Mouse (Mus musculus) CH12.LX (cell line): ENCODE data around the gene Stub1. TPM values are rescaled to one million over a fixed set of nuclear protein-coding genes. Genes with fewer than 3 reads are reported as not detected.

ENCODE experiments used
- DNase-seq: peaks from one replicate; pipeline ENCODE4 v3.0.0-alpha.2; 2013; ENCODE audit errors: extremely low read depth
- H3K27ac ChIP-seq: 2 replicates; pipeline ENCODE4 v1.5.1; 2012; ENCODE audit warnings: low read depth, mild to moderate bottlenecking, control low read depth, moderate library complexity; ENCODE audit not compliant: insufficient read depth
- H3K27me3 ChIP-seq: replicated peaks from 2 replicates; pipeline ENCODE3; 2012; ENCODE audit warnings: inconsistent platforms
- H3K36me3 ChIP-seq, 2 experiments: replicated peaks in 1 of 2; 2 replicates each; pipeline versions ENCODE3 to v1.6.1; 2012; ENCODE audit warnings: inconsistent platforms in 1 of 2, low read length in 1 of 2, mild to moderate bottlenecking in 1 of 2, mixed read lengths in 1 of 2, moderate library complexity in 1 of 2; ENCODE audit not compliant: control insufficient read depth in 1 of 2, insufficient read depth in 1 of 2
- H3K4me1 ChIP-seq, 2 experiments: 2 replicates each; pipeline ENCODE4 v1.6.1; 2012; ENCODE audit warnings: inconsistent platforms in 1 of 2, moderate library complexity in 1 of 2; ENCODE audit not compliant: insufficient read depth in 2 of 2, control insufficient read depth in 1 of 2
- H3K4me2 ChIP-seq: 2 replicates; pipeline ENCODE4 v1.6.1; 2012; ENCODE audit warnings: low read depth, mild to moderate bottlenecking, control low read depth; ENCODE audit not compliant: poor library complexity, insufficient read depth, severe bottlenecking
- H3K4me3 ChIP-seq, 3 experiments: fragments of 150-350 bp in 1 of 3; sonication (generic) in 1 of 3; replicated peaks in 1 of 3; 2 replicates each; pipeline versions ENCODE3 to v1.5.1; 2011 to 2012; ENCODE audit warnings: low read depth in 2 of 3, low read length in 2 of 3, mild to moderate bottlenecking in 2 of 3, moderate library complexity in 2 of 3, control low read depth in 1 of 3, improper control_type of control experiment in 1 of 3, inconsistent platforms in 1 of 3, mixed read lengths in 1 of 3; ENCODE audit not compliant: poor library complexity in 1 of 3
- H3K79me2 ChIP-seq: replicated peaks from 2 replicates; pipeline ENCODE4 v1.6.1; 2012; ENCODE audit warnings: mild to moderate bottlenecking, moderate library complexity; ENCODE audit not compliant: control insufficient read depth, poor library complexity, insufficient read depth, severe bottlenecking; ENCODE audit errors: extremely low read depth
- H3K9ac ChIP-seq: 2 replicates; pipeline ENCODE4 v1.6.1; 2012; ENCODE audit warnings: low read depth, mild to moderate bottlenecking, control low read depth, moderate library complexity; ENCODE audit not compliant: insufficient read depth
- H3K9me3 ChIP-seq: replicated peaks from 2 replicates; pipeline ENCODE3; 2012; ENCODE audit warnings: low read length, inconsistent platforms, mixed read lengths
- CHD1 ChIP-seq: IDR thresholded peaks from 2 replicates; pipeline ENCODE4 v1.6.1; 2012; ENCODE audit warnings: low read depth, low read length, improper control_type of control experiment, inconsistent platforms
- EP300 ChIP-seq: IDR thresholded peaks from 2 replicates; pipeline ENCODE4 v1.6.1; 2011; ENCODE audit warnings: low read length, improper control_type of control experiment
- JUN ChIP-seq: IDR thresholded peaks from 2 replicates; pipeline ENCODE4 v1.6.1; 2011; ENCODE audit warnings: low read depth, mild to moderate bottlenecking, low read length, improper control_type of control experiment, moderate library complexity; ENCODE audit not compliant: insufficient read depth
- JUND ChIP-seq: conservative IDR thresholded peaks from 2 replicates; pipeline ENCODE4 v1.6.1; 2011; ENCODE audit warnings: low read depth, low read length, improper control_type of control experiment
- KAT2A ChIP-seq: IDR thresholded peaks from 2 replicates; pipeline ENCODE4 v1.6.1; 2012; ENCODE audit warnings: low read length, improper control_type of control experiment, inconsistent platforms; ENCODE audit not compliant: insufficient replicate concordance
- MAFK ChIP-seq: IDR thresholded peaks from 2 replicates; pipeline ENCODE4 v1.6.1; 2011; ENCODE audit warnings: low read length, improper control_type of control experiment; ENCODE audit not compliant: insufficient replicate concordance
- MAZ ChIP-seq: IDR thresholded peaks from 2 replicates; pipeline ENCODE4 v1.6.1; 2012; ENCODE audit warnings: low read depth, mild to moderate bottlenecking, inconsistent platforms, low read length, improper control_type of control experiment, moderate library complexity
- MEF2A ChIP-seq: IDR thresholded peaks from 2 replicates; pipeline ENCODE4 v1.6.1; 2014; ENCODE audit warnings: low read depth, mild to moderate bottlenecking, inconsistent platforms, low read length, improper control_type of control experiment, borderline replicate concordance
- MYC ChIP-seq: IDR thresholded peaks from 2 replicates; pipeline ENCODE4 v1.6.1; 2011; ENCODE audit warnings: low read depth, mild to moderate bottlenecking, improper control_type of control experiment, low read length
- NELFE ChIP-seq: IDR thresholded peaks from 2 replicates; pipeline ENCODE4 v1.6.1; 2011; ENCODE audit warnings: low read depth, low read length, improper control_type of control experiment
- PAX5 ChIP-seq: IDR thresholded peaks from 2 replicates; pipeline ENCODE4 v1.6.1; 2012; ENCODE audit warnings: low read length, inconsistent platforms, mixed read lengths
- POLR2A ChIP-seq: IDR thresholded peaks from 2 replicates; pipeline ENCODE4 v1.6.1; 2011; ENCODE audit warnings: low read depth, mild to moderate bottlenecking, improper control_type of control experiment, low read length
- POLR2AphosphoS2 ChIP-seq: IDR thresholded peaks from 2 replicates; pipeline ENCODE4 v1.6.1; 2011; ENCODE audit warnings: low read depth, low read length, improper control_type of control experiment
- ZKSCAN1 ChIP-seq: IDR thresholded peaks from 2 replicates; pipeline ENCODE4 v1.6.1; 2012; ENCODE audit warnings: low read depth, inconsistent platforms, low read length, improper control_type of control experiment, borderline replicate concordance
- ZMIZ1 ChIP-seq: IDR thresholded peaks from 2 replicates; pipeline ENCODE4 v1.6.1; 2012; ENCODE audit warnings: low read depth, mild to moderate bottlenecking, inconsistent platforms, low read length, improper control_type of control experiment
- ZNF384 ChIP-seq: IDR thresholded peaks from 2 replicates; pipeline ENCODE4 v1.6.1; 2012; ENCODE audit warnings: low read depth, low read length, improper control_type of control experiment, inconsistent platforms
- dilution Hi-C: fragments of 300-500 bp; cut with MboI; formaldehyde crosslinking; loops from 2 replicates; pipeline ENCODE4 v1.14.3; 2020; ENCODE audit warnings: low sequenced_read_pairs; ENCODE audit not compliant: extremely low pct_unique_long_range_greater_than_20kb, extremely low pct_ligation_motif_present
- in situ Hi-C: fragments of 300-500 bp; cut with MboI; formaldehyde crosslinking; loops from 3 replicates; pipeline ENCODE4 v1.14.3; 2019; ENCODE audit warnings: low sequenced_read_pairs, low pct_ligation_motif_present, low pct_unique_long_range_greater_than_20kb, mixed read lengths
- polyA plus RNA-seq: library from polyadenylated mRNA; unstranded; fragments of >175 nt; gene quantifications from 2 replicates; pipeline ENCODE4 v1.2.1, GENCODE M21; 2012; ENCODE audit warnings: low read depth; ENCODE audit not compliant: insufficient read length
- total RNA-seq, 2 experiments: library from RNA; depleted of rRNA; stranded (reverse); fragments of 300-350 nt in 1 of 2; fragments of >200 nt in 1 of 2; gene quantifications; 2 replicates each; pipeline ENCODE4 v1.2.3; 2012 to 2014

Stub1 gene
- total and polyA plus RNA-seq, 3 experiments, result 62.9 to 98.3 (median 84.8) TPM

GRCm38 (mm10) chr17:25877025-25877424 lies 43.8 kb upstream of the Stub1 start:
- peaks cover 6 to 18% of the 10 kb centered on the region in 2 experiments for H3K4me1 ChIP-seq
- in situ Hi-C loops (no loop called here), dilution Hi-C loops (no loop called here)
- H3K79me2 ChIP-seq, result no peaks in the 10 kb centered on the region
- peaks cover 31 to 54% of the 10 kb centered on the region in 2 experiments for H3K36me3 ChIP-seq
- no peak overlapping the region for H3K9ac ChIP-seq
- no peak overlapping the region for H3K27ac ChIP-seq
- TF ChIP-seq EP300 (no peak), ZNF384 (no peak), POLR2A (no peak), MAZ (no peak), POLR2AphosphoS2 (no peak), JUN (no peak), MYC (no peak), KAT2A (no peak), JUND (no peak), NELFE (no peak)
- H3K27me3 ChIP-seq, result peaks cover 12% of the 10 kb centered on the region
- no peak overlapping the region; the same call in 1 of the 2 replicates for H3K4me2 ChIP-seq
- no peak for DNase-seq
- H3K4me3 ChIP-seq, result no peak overlapping the region
- H3K9me3 ChIP-seq, result no peaks in the 10 kb centered on the region

DNA sequence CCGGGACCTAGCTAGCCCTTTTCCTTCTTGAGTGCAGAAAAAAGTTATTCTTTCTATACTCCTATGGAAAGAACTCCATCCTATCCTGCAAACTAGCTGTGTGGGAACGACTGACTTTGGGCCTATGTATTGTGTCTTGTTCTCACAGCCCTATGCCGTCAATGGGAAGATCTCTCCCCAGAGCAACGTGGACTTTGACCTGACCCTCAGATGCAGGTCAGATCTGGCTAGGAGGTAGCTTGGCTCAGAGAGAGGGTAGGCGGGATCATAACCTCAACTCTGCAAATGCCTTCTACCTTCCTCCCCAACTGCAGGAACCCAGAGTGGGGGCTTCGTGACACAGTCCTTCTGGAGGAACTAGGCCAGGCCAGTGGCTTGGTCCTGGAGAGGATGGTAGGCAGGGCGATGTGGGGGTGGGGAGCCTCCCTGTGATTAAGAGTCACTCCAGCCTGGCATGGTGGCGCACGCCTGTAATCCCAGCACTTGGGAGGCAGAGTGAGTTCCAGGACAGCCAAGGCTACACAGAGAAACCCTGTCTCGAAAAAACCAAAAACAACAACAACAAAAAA lies 43.2 kb upstream of the Stub1 start:
- TF ChIP-seq PAX5 (no peak), ZNF384 (no peak), MEF2A (no peak), MAFK (no peak), NELFE (no peak), EP300 (no peak), ZKSCAN1 (no peak), ZMIZ1 (no peak), KAT2A (no peak), CHD1 (no peak)
- Histone ChIP-seq H3K4me1 (peaks cover 6 to 18% of the 10 kb centered on the region in 2 experiments), H3K27ac (no peak overlapping the region), H3K9me3 (no peaks in the 10 kb centered on the region), H3K4me2 (peak overlapping the region; percentile 39), H3K27me3 (peaks cover 15% of the 10 kb centered on the region), H3K36me3 (peaks cover 25 to 48% of the 10 kb centered on the region in 2 experiments), H3K79me2 (no peaks in the 10 kb centered on the region), H3K4me3 (peak overlapping the region; percentile 22 to 93 (median 63)), H3K9ac (peak overlapping the region; percentile 63)
- DNase-seq, result no peak
- dilution Hi-C loops, result no loop called here
- in situ Hi-C loops, result no loop called here
